Mouse (Mus musculus) mouse embryonic stem cell (cell line): Measurements from ENCODE around the gene Nmnat2.

Experiments used
- in situ Hi-C, 2 experiments: fragments of 300-500 bp; cut with MboI; formaldehyde crosslinking; loops; 1 replicate in 1 of 2; 3 replicates in 1 of 2; pipeline ENCODE4 v1.14.3; 2019 to 2020; ENCODE audit warnings: low sequenced_read_pairs in 2 of 2, low pct_unique_long_range_greater_than_20kb in 1 of 2, mixed read lengths in 1 of 2; ENCODE audit not compliant: unreplicated experiment in 1 of 2

The Nmnat2 gene

DNA sequence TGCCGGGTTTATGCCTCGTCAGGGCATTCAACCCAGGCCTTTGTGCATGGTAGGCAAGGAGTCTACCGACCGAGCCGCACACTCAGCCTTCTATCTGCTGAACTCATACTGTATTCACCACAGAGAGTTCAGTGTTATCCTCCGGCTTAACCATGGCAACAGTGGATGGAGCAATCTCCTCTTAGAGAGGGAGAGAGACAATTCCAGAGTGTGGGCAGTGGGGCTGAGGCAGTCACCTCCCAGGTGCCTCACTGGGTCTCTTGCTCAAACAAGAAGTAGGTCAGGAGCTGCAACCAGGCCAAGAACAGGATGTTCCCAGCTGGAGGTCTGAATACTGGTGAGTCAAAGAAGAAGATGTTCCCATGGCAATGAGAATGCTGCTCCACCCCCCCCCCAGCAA is 56.8 kb downstream of the Nmnat2 start:
- in situ Hi-C loops: no loop called here

DNA sequence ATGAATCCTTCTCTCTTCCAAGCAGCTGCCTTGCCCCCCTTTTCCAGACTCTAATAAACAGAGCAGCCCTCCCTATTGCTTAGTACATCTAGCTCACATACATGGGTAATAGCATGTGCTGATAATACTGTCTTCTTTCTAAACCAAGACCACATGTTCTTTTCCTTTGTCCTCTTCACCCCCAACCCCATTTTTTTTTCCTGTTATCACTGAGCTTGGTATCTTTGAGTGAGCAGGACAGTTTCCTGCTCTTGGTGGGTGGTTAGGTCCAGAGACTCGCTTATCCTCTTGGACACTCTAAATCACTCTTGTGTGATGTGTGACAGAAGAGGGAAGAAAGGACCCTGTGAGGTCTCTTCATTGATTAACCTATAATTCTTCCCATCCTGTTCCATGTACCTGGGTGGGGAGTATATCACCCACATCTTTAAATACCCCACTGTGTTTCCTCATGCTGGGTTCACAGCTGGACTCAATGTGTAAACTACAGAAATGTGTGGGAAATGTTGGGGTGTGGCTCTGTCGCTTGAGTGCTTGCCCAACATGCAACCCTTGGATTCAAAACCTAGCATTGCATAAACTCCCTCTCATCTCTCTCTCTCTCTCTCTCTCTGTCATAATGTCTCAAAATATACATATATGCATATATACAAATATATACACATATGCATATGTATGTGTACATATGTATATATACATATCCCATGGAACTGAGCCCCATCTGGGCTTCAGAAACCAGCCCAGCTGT is 58.9 kb downstream of the Nmnat2 start:
- in situ Hi-C loops: no loop called here

DNA sequence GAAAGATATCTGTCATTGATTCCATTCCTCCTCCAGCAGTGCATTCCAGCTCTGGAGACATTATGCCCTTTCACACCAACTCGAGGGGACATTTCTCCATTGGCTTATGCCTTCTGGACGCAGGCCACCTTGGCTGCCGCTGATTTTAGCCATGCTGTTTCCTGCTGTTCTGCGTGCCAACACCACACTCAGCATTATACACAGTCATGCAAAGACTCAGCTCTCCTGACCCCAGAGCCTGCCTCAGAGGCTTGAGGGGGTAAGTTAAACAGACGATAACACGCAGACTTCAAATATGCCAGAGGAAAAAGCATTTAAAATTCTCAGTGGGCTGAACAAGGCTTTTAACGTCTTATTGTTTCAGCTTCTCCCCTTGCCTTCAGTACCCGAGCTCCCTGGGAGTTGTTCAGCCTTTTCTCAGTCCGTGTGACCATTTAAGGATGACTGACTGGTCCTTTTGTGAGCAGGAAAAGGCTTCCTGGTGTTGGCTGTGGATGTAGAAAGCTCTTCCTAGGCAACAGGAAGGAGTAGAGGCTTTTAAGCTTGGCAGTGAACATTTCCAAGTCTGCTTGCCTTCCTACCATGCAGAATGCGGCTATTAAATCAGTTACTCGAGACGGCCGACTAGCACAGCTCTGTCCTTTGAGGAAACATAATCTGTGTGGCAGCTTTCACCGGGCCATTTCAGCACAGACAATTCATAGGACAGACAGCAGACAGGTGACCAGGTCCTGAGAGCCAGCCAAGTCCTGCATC is 59.8 kb downstream of the Nmnat2 start:
- in situ Hi-C loops: no loop called here

DNA sequence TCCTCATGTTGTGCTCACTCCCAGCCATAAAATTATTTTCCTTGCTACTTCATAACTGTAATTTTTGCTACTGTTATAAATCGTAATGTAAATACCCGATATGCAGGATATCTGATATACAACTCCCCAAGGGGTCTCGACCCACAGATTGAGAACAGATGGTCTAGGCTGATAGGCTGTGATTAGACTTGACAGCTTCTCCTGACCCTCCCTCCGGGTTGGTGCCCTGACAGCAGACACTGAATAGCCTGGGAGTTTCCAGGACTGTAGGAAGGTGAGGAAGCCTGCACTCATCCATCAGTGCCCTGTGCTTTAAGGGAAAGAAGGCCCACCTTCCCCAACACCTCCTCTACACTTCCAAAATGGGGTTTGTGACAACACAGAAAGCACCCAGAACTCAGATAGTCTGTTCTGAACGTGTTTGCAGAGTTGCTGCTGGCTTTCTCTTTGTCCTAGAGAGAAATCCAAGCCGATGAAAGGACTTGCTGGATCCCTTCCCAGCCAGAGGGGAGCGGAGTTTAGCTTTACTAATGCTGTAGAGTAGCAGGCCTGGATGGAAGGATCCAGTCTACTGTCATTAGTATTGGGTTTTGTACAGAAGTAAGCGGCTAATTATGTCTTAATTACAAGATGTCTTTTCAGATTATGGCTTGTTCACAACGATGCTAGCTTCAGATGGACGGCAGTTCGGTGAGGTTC is 61.8 kb downstream of the Nmnat2 start:
- in situ Hi-C loops: no loop called here

DNA sequence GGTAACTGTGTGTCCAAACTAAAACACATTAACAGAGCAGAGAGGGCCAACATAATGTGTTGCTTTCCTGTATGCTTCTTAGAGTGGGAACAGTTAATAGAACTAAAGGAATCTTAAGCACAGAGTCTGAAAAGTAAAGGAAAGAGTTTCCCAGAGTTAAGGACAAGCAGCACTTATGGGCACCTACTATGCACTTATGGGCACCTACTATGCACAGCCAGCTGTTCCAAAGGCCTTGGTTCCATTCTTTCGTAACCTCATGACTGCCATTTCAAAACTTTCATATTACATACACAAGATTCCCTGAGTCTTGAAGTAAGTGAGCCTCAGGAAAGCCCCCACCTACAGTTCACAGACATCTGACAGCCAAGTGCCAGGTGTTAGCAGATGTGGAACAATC is 64.3 kb downstream of the Nmnat2 start:
- in situ Hi-C loops: no loop called here

DNA sequence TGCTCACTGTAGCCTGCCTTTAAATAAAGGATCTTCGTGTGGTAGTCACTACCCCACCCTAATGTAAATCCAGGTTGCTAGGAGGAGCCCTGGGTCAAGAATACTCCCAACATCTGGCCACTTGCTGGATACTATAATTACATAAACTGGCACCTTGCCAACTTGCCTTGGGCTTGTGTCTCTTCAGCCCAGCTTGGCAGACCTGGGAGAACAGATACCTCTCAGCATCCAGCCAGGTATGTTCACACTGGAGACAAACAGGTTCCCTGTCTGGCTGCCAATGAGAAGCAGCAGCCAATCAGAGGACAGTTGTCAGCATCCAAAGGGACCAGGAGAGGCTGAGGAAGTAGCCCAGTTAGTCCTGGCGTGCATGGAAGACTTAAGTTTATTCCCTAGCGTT is 64.8 kb downstream of the Nmnat2 start:
- in situ Hi-C loops: no loop called here

DNA sequence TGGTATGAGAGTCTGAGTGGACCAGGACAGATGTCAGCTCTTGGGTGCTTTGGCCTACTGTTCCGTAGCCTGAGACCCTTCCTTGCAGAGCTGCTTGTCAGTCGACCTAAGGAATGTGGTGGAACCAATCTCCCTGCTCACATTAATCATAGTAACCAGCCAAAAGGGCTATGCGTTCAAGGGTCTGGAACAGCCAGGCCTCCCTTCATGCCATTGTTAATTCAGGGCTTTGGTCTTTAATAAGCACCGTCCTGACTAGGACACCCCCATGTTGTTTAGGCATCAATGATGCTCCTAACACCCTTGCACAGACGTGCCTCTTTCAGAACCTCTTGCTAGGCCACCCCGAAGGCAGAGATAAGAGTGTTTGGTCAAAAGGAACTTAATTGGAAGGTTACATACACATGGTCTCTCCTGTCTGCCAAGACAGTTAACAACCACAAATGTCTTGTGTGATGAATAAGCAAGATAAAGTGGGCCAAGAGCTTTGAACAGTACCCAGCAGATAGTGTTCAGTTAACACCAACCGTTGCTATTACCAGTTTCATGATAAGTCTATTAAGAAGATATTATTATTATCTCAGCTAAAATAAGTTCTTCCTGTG is 66.3 kb downstream of the Nmnat2 start:
- in situ Hi-C loops: no loop called here

DNA sequence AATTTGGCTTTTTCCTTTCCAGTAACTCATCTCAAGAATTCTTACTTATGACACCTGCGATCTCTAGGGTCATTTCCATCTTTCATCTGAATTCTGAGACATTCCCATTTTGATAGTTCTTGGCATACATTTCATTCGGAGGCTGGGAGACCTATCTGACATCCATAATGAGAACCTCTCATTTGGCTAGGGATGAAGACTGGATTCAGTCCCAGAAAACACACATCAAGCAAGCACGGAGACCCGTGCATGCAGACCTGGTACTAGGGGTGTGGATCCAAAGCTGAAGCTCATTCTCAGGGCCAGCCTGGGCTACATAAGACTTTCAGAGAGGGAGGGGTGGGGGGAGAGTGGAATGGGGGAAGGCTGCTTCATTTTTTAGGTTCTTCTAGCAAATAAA is 68.2 kb downstream of the Nmnat2 start:
- in situ Hi-C loops: no loop called here

DNA sequence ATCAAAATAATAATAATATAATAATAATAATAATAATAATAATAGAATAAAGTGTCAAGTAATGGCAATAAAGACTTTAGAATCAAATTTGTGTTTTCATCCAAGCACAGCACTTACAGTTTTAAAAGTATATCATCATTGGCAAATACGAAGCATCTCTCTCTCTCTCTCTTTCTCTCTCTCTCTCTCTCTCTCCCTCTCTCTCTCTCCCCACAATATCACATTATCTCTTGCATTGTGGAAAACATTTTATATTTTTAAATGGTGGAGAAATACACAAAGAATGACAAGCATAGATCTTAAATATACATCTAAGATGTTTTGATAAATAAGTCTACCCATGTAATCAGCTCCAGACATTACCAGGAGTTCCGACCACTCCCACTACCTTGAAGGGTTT is 69.1 kb downstream of the Nmnat2 start:
- in situ Hi-C loops: no loop called here

DNA sequence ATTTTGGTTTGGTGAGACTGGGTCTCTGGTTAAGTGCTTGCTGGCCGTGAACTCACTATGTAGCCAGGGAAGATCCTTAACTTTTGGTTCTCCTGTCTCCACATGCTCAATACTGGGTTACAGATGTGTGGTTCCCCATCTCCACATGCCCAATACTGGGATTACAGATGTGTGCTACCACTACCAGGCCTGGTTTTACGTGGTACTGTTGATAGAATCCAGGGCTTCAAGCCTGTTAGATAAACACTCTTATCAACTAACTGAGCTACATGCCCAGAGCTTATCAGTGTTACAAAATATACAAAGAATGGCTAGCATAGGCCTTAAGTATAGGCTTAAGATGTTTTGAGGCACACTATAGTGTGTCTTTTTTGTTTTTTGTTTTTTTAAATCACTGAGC is 69.7 kb downstream of the Nmnat2 start:
- in situ Hi-C loops: no loop called here

DNA sequence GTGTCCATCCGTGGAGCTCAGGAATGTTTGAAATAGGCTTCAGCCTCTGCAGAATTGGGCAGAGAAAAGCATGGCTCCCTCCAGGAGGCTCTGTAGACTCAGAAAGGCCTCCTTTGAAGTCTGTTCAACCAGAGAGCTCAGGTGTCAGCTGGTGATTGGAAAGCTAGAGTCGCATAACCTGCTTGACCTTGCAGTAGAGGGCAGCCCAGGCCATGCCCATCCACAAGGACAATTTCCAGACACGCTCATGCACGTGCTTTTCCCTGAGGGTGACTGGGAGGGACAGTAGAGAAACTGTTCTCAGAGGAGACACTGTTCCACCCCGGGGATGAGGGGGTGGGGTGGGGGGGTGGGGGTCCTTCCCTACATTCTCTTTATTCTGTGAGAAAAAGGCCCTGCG is 76.6 kb downstream of the Nmnat2 start:
- in situ Hi-C loops: loop anchor here in 1 of 2 experiments (25.0 kb wide), 1 partner anchor 244 kb away; no protein-coding TSS in a partner anchor

DNA sequence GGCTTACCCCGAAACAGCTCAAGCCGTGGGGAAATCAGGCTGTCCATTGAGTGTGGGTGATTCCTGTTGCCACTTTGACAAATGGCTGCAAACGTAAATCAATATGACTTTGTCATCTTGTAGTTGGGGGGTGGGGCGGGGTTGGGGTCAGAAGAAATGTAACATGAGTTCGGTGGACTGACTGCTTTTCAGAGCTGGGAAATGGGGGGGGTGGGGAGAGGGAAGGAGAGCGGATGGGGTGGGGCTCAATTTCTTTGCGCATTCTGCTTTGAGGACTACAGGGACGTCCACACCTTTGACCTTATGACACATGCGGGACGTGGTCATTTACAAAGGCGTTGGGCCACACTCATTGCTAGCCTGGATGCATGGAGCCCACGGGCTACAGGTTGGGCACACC is 77.2 kb downstream of the Nmnat2 start:
- in situ Hi-C loops: loop anchor here in 1 of 2 experiments (25.0 kb wide), 1 partner anchor 245 kb away; no protein-coding TSS in a partner anchor

DNA sequence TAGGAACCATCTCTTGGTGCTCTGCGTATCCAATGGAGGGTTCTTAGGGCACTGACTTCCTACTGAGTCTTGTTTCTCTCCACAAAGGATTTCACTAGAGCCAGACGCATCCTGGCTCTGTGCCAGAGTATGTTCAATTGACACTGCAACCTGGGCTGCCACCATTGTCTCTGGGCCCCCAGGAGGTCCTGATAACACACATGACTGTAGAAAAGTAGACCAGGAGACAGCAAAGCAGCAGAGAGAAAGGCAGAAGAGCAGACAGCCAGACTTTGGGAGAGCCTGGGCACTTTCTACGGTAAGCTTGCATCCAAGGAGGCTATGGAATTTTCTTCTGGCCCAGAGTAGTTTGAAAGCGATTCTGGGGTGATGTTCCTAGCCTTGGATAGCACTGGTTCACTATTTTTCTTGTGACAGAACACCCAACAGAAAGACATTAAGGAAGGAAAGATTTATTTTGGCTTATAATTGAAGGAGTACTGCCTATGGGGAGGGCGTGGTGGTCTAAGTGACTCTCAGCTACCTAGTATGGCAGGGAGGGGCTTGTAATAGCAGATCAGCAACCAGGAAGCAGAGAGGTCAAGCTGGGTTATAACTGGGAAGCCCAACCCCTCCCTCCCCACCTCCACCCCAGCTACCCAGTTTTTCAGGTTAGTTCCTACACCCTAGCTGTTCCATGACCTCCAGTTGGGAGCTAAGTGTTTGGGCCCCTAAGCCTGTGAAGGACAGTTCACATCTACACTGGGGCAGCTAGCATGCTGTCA is 78.5 kb downstream of the Nmnat2 start:
- in situ Hi-C loops: loop anchor here in 1 of 2 experiments (25.0 kb wide), 1 partner anchor 246 kb away; no protein-coding TSS in a partner anchor

DNA sequence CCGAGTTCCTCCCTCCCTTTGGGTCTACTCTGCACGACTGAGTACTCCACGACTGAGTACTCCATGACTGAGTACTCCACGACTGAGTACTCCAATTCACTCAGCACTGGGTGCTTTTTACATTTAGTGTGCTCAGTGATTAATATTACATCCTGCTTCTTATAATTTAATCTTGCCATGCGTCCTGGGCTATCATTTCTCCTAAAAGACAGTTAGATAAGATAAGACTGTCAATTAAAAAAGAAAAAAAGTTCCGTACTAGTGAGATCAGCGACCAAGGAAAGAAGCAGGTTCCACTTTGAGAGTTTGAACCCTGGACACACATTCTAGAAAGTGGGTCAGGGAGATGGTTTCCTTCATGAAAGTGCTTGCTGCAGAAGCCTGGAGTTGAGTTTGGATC is 79.3 kb downstream of the Nmnat2 start:
- in situ Hi-C loops: loop anchor here in 1 of 2 experiments (25.0 kb wide), 1 partner anchor 247 kb away; no protein-coding TSS in a partner anchor

DNA sequence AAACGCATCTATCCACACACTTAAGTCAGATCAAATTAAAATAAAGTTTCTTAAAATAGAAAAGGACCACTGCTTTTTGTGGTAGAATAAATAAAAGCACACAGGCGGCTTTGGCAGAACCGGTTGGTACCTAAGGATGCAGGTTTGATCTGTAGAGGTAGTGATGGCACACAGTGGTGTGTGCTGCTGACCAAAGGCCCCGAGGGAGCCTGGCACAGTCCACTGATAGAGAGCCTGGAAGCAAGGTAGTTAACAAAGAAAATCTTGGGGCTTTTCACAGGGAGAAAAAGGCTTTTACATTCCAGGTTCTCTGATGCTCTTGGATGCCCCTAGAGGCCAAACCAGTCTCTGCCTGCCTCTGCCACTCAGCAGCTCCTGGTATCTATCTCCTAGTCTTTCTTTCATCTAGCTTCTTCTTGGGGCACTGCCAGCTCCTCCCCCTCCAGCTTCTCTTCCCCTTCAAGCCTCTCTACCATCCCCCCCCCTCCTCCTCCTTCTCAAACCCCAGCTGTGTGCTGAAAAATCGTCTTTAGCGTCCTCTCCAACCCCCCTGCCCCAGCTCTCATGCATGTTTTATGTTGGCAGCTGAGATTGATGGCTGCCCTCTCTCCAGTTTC is 80.6 kb downstream of the Nmnat2 start:
- in situ Hi-C loops: loop anchor here in 1 of 2 experiments (25.0 kb wide), 1 partner anchor 248 kb away; no protein-coding TSS in a partner anchor

DNA sequence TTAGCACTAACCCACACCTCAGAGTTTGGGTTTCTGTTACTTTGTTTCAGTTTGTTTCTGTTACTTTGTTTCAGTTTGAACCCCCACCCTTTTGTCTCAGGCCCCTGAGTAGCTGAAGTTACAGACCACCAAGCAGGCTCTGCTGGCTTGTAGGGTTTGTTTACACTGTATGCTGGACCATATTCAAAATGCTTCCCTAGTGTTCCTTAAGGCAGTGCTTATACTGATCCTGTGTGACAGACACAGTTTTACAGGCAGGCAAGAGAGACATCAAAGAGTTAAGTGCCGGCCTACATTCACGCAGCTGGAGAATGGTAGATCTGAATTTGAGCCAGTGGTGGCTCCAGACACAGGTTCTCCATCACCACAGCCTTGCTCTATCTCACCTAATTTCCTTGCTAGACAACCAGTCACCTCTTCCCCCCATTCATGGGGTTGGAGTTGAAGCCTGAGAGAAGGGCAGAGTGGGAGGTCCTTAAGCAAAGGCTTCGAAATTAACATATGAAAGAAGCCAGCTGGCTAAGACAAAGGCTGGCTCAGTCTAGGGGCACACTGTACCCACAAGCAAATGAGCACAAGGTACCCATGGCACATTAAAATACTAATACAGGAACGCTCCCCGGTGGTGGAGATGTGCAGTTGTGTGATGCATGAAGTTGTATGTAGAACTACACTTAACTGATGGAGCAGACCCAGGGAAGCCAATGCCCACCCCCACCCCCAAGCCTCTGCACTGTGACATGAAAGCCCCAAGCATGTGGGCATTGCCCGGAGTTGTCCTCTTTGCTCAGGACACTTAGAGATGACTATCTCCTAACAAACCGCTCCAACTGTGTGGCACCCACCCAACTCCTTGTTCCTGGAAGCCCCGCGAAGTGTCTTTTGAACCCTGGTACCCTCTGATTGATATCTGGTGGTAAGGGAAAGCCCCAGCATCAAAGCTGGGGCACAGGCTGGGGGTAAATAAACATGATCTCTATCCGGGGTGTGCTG is 82.9 kb downstream of the Nmnat2 start:
- in situ Hi-C loops: loop anchor here in 1 of 2 experiments (25.0 kb wide), 1 partner anchor 250 kb away; no protein-coding TSS in a partner anchor
